12 mouse cellular contexts compared by ENCODE assay signal in the genomic region with DNA sequence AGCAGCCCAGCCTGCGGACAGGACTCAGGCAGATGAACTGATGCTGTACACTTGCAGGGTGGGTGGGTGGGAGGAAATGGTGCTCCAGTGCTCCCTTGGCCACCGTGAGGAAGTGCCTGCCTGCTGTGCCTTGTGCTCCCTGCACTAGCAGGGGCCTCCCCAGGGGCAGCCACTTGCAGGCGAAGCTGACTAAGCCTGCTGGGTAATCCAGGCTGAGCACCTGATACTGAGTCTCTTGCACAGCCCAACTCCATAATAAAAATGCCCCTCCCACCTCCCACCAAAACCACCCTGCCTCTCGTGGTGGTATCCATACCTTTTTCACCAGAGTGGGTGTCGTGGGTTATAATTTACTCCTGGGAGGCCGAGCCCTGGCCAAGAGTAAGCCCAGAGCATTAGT. TPM values are rescaled to one million over a fixed set of nuclear protein-coding genes. Genes with fewer than 3 reads are reported as not detected.
A peak's percentile ranks its signal among the peaks of the same experiment; 100 is the strongest.
DNase-seq lines count a peak whose midpoint lies in the region.
"Had no signal": no experiment of that assay in that cellular context is flagged by ENCODE, and none has a peak within 500 bp of the region (broad histone marks: within the 10 kb centered on the region; RNA-seq: fewer than 3 reads in every experiment).

No protein-coding gene starts in this region.

- peak; percentile 2 for DNase-seq in heart, postnatal 4 days
- no peak for DNase-seq in heart, adult 18-20 months
- peak; percentile 30 for DNase-seq in testis, postnatal 10 days (ENCODE audit: low spot score)
- no peak for DNase-seq in testis, postnatal 14 days (ENCODE audit: low spot score)
- DNase-seq in induced T-regulatory cell, adult 2 months (ENCODE audit: low read depth) = peak; percentile 42
- DNase-seq in thymus, postnatal 4 days = peak; percentile 69
- DNase-seq in lung, postnatal 10 days = no peak
- DNase-seq: cerebellum, adult 18-20 months; embryo, embryonic 11 days; heart, postnatal 10 days; kidney, adult 8-10 months; right cerebral cortex, postnatal 4 days had no signal

RNA-seq across cellular contexts. Expression of gene Il9r, which starts 0.8 kb away (rescaled TPM):
- under 1 TPM; 0.20 to 0.21 TPM for total RNA-seq in heart, postnatal 4 days (2021)
- under 1 TPM; 0.07 to 0.46 TPM for total RNA-seq in heart, adult 18-20 months (2021)

RNA-seq across cellular contexts. Expression of gene Snrnp25, which starts 6.0 kb away (rescaled TPM):
- total RNA-seq in heart, postnatal 4 days (2021) = 10 to 100 TPM; 14.4 to 15.6 TPM
- 10 to 100 TPM; 11.1 to 12.3 TPM for total RNA-seq in heart, adult 18-20 months (2021)

RNA-seq across cellular contexts. Expression of gene Rhbdf1, which starts 22.9 kb away (rescaled TPM):
- total RNA-seq in heart, postnatal 4 days (2021) = 10 to 100 TPM; 31.9 to 33.0 TPM
- total RNA-seq in heart, adult 18-20 months (2021) = 10 to 100 TPM; 19.2 to 19.3 TPM

RNA-seq across cellular contexts. Expression of gene Mpg, which starts 27.1 kb away (rescaled TPM):
- total RNA-seq in heart, postnatal 4 days (2021) = 10 to 100 TPM; 10.4 to 11.3 TPM
- total RNA-seq in heart, adult 18-20 months (2021) = 1 to 10 TPM; 5.6 TPM

Comparison
In these comparisons a context has a peak if more than half of its experiments do, and no peak if none do; other contexts are left out.
1. DNase-seq: peak in heart, postnatal 4 days (single experiment), testis, postnatal 10 days (single experiment), induced T-regulatory cell, adult 2 months (single experiment) and thymus, postnatal 4 days (single experiment); none in heart, adult 18-20 months (0 of 2), testis, postnatal 14 days (single experiment) and lung, postnatal 10 days (single experiment).